Mouse (Mus musculus) heart, postnatal 4 days (tissue): ENCODE data around the gene Sept8. TPM values are rescaled to one million over a fixed set of nuclear protein-coding genes. Genes with fewer than 3 reads are reported as not detected.
"Not testable (repeated sequence)": the region's sequence is repeated elsewhere in the genome, so short reads cannot be mapped to it uniquely, and the experiment has no call there.

Source experiments
- DNase-seq: peaks from one replicate; pipeline ENCODE4 v3.0.0; 2021
- total RNA-seq, 2 experiments: library from RNA; stranded (reverse); gene quantifications; 2 replicates each; pipeline ENCODE4 v1.2.3; 2021

Sept8 gene
- total RNA-seq, 2 experiments from 2014 or later: 62.9 to 65.0 TPM

GRCm38 (mm10) chr11:53528397-53529252 is 9.6 kb downstream of the Sept8 start:
- DNase-seq: no peak

- peak; percentile 78 for DNase-seq
Measured at GRCm38 (mm10) chr11:53529253-53529557, 10.1 kb downstream of the Sept8 start.

GRCm38 (mm10) chr11:53530001-53530400 is 10.9 kb downstream of the Sept8 start:
- DNase-seq: no peak

GRCm38 (mm10) chr11:53531578-53532230 is 12.6 kb downstream of the Sept8 start:
- no peak for DNase-seq

- no peak for DNase-seq
Measured at GRCm38 (mm10) chr11:53532231-53532620, 13.2 kb downstream of the Sept8 start.

GRCm38 (mm10) chr11:53539002-53539491 is 20.0 kb downstream of the Sept8 start:
- no peak for DNase-seq

GRCm38 (mm10) chr11:53540394-53540793 is 21.3 kb downstream of the Sept8 start:
- no peak for DNase-seq

GRCm38 (mm10) chr11:53541222-53541621 is 22.2 kb downstream of the Sept8 start:
- DNase-seq: no peak

GRCm38 (mm10) chr11:53543021-53543420 is 24.0 kb downstream of the Sept8 start:
- no peak for DNase-seq

GRCm38 (mm10) chr11:53546271-53546670 is 27.2 kb downstream of the Sept8 start:
- no peak for DNase-seq

GRCm38 (mm10) chr11:53547566-53547965 is 28.5 kb downstream of the Sept8 start:
- DNase-seq: no peak

- DNase-seq: no peak
Measured at GRCm38 (mm10) chr11:53548036-53548605, 29.1 kb downstream of the Sept8 start.

- no peak for DNase-seq
Measured at GRCm38 (mm10) chr11:53550714-53551113, 31.7 kb downstream of the Sept8 start.

GRCm38 (mm10) chr11:53551754-53552153 is 32.7 kb downstream of the Sept8 start:
- no peak for DNase-seq

- not testable (repeated sequence) for DNase-seq
Measured at GRCm38 (mm10) chr11:53556529-53556928, 37.5 kb downstream of the Sept8 start.

- not testable (repeated sequence) for DNase-seq
Measured at GRCm38 (mm10) chr11:53557992-53558391, 38.9 kb downstream of the Sept8 start.

- not testable (repeated sequence) for DNase-seq
Measured at GRCm38 (mm10) chr11:53559980-53560379, 40.9 kb downstream of the Sept8 start.

GRCm38 (mm10) chr11:53561986-53562385 is 42.9 kb downstream of the Sept8 start:
- no peak for DNase-seq

- no peak for DNase-seq
Measured at GRCm38 (mm10) chr11:53566646-53567045, 47.6 kb downstream of the Sept8 start.

GRCm38 (mm10) chr11:53567224-53568014 is 48.4 kb downstream of the Sept8 start, which contains the start of gene Kif3a:
Kif3a (plus strand) TSS chr11:53567379.
- DNase-seq: peak; percentile 96

GRCm38 (mm10) chr11:53580562-53580961 is 61.5 kb downstream of the Sept8 start:
- no peak for DNase-seq

- no peak for DNase-seq
Measured at GRCm38 (mm10) chr11:53583151-53583550, 64.1 kb downstream of the Sept8 start.
